Mouse (Mus musculus): Measurements from ENCODE around the gene Aadacl3.

The Aadacl3 gene

GRCm38 (mm10) chr4:144463656-144464055 is at the start of gene Aadacl3:
Gene Aadacl3 (minus strand): TSS chr4:144463756.
- no peak for DNase-seq

- DNase-seq: no peak
Measured at GRCm38 (mm10) chr4:144506518-144506917, 43.0 kb upstream of the Aadacl3 start.

GRCm38 (mm10) chr4:144493331-144493730 is 29.8 kb upstream of the Aadacl3 start:
- no peak for DNase-seq

GRCm38 (mm10) chr4:144468091-144468490 is 4.5 kb upstream of the Aadacl3 start:
- no peak for DNase-seq

GRCm38 (mm10) chr4:144465206-144465605 is 1.6 kb upstream of the Aadacl3 start:
- DNase-seq: no peak

GRCm38 (mm10) chr4:144453217-144453616 is 10.3 kb downstream of the Aadacl3 start, which contains the start of gene Gm9944:
Gene Gm9944 (minus strand): TSS chr4:144453317.
- no peak for DNase-seq

GRCm38 (mm10) chr4:144448546-144448945 is 15.0 kb downstream of the Aadacl3 start:
- no peak for DNase-seq

- no peak for DNase-seq
Measured at GRCm38 (mm10) chr4:144441582-144441981, 22.0 kb downstream of the Aadacl3 start.

- DNase-seq: no peak
Measured at GRCm38 (mm10) chr4:144441095-144441494, 22.5 kb downstream of the Aadacl3 start.

GRCm38 (mm10) chr4:144438672-144439071 is 24.9 kb downstream of the Aadacl3 start, which contains the start of gene 1700012P22Rik:
Gene 1700012P22Rik (minus strand): TSS chr4:144438772.
- no peak for DNase-seq

- DNase-seq: no peak
Measured at GRCm38 (mm10) chr4:144433216-144433615, 30.3 kb downstream of the Aadacl3 start.

- DNase-seq: no peak
Measured at GRCm38 (mm10) chr4:144430723-144431122, 32.8 kb downstream of the Aadacl3 start.

GRCm38 (mm10) chr4:144428868-144429267 is 34.7 kb downstream of the Aadacl3 start:
- DNase-seq: peak; percentile 5

- DNase-seq: no peak
Measured at GRCm38 (mm10) chr4:144424590-144424989, 39.0 kb downstream of the Aadacl3 start.

GRCm38 (mm10) chr4:144420644-144421043 is 42.9 kb downstream of the Aadacl3 start:
- DNase-seq: no peak

- DNase-seq: no peak
Measured at GRCm38 (mm10) chr4:144408290-144408689, 55.3 kb downstream of the Aadacl3 start, which contains the start of gene Pramef12. Gene Pramef12 (minus strand): TSS chr4:144408464.

- DNase-seq: no peak
Measured at GRCm38 (mm10) chr4:144406261-144406660, 57.3 kb downstream of the Aadacl3 start.

GRCm38 (mm10) chr4:144404456-144405086 is 59.0 kb downstream of the Aadacl3 start:
- DNase-seq: peak; percentile 3

Measured in lung, postnatal 14 days (tissue).